Mouse (Mus musculus) limb, embryonic 12.5 days (tissue): ENCODE results near the gene Vwa8. TPM values are rescaled to one million over a fixed set of nuclear protein-coding genes. Genes with fewer than 3 reads are reported as not detected.

Experiments
- ATAC-seq: fragments of 200-750 bp; cut with Nextera tagmentation; 2 replicates; pipeline ENCODE4 v1.8.0; 2017; ENCODE audit warnings: low read depth, moderate TSS enrichment; ENCODE audit not compliant: insufficient number of reproducible peaks, insufficient read depth, low FRiP score, low TSS enrichment
- H3K27ac ChIP-seq: fragments of 300-500 bp; sonication (generic); 2 replicates; pipeline ENCODE4 v1.5.1; 2016; ENCODE audit warnings: mild to moderate bottlenecking, moderate library complexity
- H3K27me3 ChIP-seq: fragments of 300-500 bp; sonication (generic); 2 replicates; pipeline ENCODE4 v1.6.1; 2016; ENCODE audit warnings: mild to moderate bottlenecking, moderate library complexity
- H3K36me3 ChIP-seq: fragments of 300-500 bp; sonication (generic); 2 replicates; pipeline ENCODE4 v1.6.1; 2016; ENCODE audit warnings: mild to moderate bottlenecking, moderate library complexity
- H3K4me1 ChIP-seq: fragments of 300-500 bp; sonication (generic); replicated peaks from 2 replicates; pipeline ENCODE4 v1.6.1; 2016
- H3K4me2 ChIP-seq: fragments of 300-500 bp; sonication (generic); 2 replicates; pipeline ENCODE4 v1.6.1; 2016; ENCODE audit warnings: mild to moderate bottlenecking, moderate library complexity
- H3K4me3 ChIP-seq: fragments of 300-500 bp; sonication (generic); replicated peaks from 2 replicates; pipeline ENCODE4 v1.5.1; 2016; ENCODE audit warnings: mild to moderate bottlenecking
- H3K9ac ChIP-seq: fragments of 300-500 bp; sonication (generic); replicated peaks from 2 replicates; pipeline ENCODE4 v1.6.1; 2016; ENCODE audit warnings: mild to moderate bottlenecking, moderate library complexity
- H3K9me3 ChIP-seq: fragments of 300-500 bp; sonication (generic); 2 replicates; pipeline ENCODE4 v1.6.1; 2016; ENCODE audit warnings: mild to moderate bottlenecking, moderate library complexity
- WGBS: fragments of 180-500 bp; shearing (Covaris S2); methylation state at CpG from one replicate; pipeline ENCODE4 v1.1.7; 2016; 5-methylcytosine and 5-hydroxymethylcytosine counted together
- polyA plus RNA-seq: library from polyadenylated mRNA; unstranded; fragments of >200 nt; fragmentation: Nextera tagmentation; extraction: Ambion mirVana; gene quantifications from 2 replicates; pipeline ENCODE4 v1.2.1, GENCODE M21; 2016

Gene Vwa8
- 11.7 TPM in 2 replicates for polyA plus RNA-seq

DNA sequence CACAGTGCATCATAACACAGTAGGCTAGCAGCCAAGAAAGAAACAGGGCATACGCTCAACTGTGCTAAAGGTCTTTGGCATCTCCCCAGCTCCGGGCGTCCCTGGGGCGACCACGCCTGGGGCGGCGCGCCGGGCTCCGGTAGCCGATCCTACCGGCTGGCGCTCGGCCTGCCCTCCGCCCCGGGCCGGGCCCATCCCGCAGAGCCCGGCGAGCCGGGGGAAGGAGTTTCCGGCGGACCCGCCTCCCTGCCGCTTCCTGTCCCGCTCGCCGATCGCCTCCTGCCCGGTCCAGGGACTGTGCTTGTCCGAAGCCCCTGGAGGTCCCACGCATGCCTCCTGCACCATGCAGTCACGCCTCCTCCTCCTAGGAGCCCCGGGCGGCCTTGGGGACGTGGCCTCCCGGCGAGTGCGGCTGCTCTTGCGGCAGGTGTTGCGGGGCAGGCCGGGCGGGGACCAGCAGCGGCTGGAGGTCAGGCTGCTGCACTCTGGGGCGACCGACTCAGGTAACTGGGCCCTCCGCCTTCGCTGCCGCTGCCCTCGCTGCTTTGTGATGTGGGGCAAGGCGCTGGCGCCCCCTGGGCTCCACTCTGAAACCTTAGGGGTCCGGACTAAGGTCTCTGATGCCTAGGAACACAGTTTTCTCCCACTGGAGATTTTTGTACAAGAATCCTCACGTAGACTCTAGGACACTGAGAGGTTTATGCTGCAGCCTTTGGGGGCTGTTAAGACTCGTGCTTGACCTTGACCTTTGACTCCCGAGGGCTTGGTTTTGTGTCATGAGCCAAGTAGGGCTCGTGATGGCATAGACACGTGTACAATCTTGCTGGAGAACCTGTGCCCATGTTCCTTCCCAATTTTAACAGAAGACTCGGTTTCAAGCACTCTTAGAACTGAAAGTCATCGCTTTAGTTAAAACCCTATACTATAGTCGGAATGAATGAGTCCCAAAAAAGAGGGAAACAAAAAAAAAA is at the start of gene Vwa8:
Gene Vwa8, plus strand, starts transcription at position 112 of the 971 bp plus-strand sequence.
- no peaks in the 10 kb centered on the region for H3K36me3 ChIP-seq
- H3K9me3 ChIP-seq = no peaks in the 10 kb centered on the region
- peak within 1 kb of the TSS; percentile 89 for H3K9ac ChIP-seq
- H3K27me3 ChIP-seq = no peaks in the 10 kb centered on the region
- ATAC-seq = peak; percentile 90
- WGBS = 2% methylated on average over 59 of the region's 61 CpGs
- peak within 1 kb of the TSS; percentile 63 for H3K4me2 ChIP-seq
- peaks cover 19% of the 10 kb centered on the region for H3K4me1 ChIP-seq
- peak within 1 kb of the TSS; percentile 81 for H3K4me3 ChIP-seq
- peak within 1 kb of the TSS; percentile 89 for H3K27ac ChIP-seq

DNA sequence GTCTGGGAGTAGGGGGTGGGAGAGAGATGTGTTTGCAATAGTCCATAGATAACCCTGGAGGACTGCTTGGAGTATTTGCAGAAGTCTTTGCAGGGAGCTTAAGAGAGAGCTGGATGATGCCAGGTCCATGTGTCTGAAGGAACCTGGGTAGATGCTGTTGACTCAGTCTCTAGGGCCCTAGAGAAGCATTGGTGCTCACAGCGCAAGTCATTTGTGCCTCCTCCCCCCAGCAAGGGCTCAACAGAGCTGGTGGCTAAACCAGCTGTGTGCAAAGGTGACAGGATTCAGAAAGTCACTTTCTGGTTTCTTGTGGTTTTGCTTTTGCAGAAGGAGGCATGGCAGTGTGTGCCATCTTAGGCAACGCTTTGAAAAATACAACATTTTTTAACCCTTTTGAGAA is 46.5 kb upstream of the Vwa8 start:
- WGBS = 86% methylated on average over 2 of the region's 2 CpGs

DNA sequence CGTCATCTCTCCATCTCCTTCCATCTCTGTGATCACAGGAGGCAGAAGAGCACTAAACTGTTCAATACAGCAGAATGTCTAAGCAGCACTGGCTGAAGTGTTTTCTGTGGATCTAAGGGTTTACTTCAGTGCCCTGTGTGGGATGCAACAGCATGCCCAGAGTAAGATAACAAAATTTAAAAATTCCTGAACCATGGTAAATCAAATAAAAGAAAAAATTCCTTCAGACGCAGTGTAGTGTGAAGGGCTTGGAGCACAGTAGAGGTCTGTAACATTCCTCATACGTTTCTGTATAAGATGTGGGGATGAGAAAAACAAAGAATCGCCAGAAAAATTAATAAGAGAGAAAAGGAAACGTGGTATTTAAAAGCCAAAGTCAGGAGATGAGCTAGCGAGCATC is 44.9 kb upstream of the Vwa8 start:
- Histone ChIP-seq H3K4me2 (no peak overlapping the region), H3K9me3 (no peaks in the 10 kb centered on the region), H3K36me3 (no peaks in the 10 kb centered on the region), H3K9ac (no peak overlapping the region), H3K4me1 (0 out of 2 replicates have a peak, but pooled peaks cover 11% of the 10 kb centered on the region), H3K27me3 (no peaks in the 10 kb centered on the region), H3K27ac (no peak overlapping the region), H3K4me3 (no peak overlapping the region)
- 86% methylated on average over 6 of the region's 6 CpGs for WGBS
- ATAC-seq = no peak

More for the DNA sequence above, 46.5 kb upstream of the Vwa8 start:
- Histone ChIP-seq H3K4me3 (no peak overlapping the region), H3K9me3 (no peaks in the 10 kb centered on the region), H3K27ac (no peak overlapping the region), H3K27me3 (no peaks in the 10 kb centered on the region), H3K4me1 (0 out of 2 replicates have a peak, but pooled peaks cover 11% of the 10 kb centered on the region), H3K4me2 (no peak overlapping the region), H3K9ac (no peak overlapping the region), H3K36me3 (no peaks in the 10 kb centered on the region)
- ATAC-seq = no peak

DNA sequence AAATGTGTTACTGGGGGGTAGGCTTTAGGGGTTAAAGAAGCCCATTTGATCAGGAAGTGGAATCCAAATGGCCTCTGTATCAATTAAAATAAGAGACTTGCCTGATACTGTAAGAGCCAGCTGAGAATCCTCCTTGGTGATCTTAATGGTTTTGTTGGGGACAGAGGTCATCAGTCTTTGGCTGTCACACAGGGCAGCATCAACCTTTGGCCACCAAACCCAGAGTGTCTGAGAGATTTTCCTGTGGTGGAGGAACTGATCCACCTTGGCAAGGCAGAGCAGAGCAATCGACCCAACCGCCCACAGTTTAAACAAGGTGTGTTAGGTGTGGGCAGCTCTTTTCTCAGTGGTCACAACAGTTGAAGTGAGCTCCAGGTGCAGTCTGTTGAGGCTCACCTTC is 36.0 kb upstream of the Vwa8 start:
- Histone ChIP-seq H3K4me1 (no peaks in the 10 kb centered on the region), H3K27me3 (no peaks in the 10 kb centered on the region), H3K9ac (no peak overlapping the region), H3K36me3 (no peaks in the 10 kb centered on the region), H3K4me3 (no peak overlapping the region), H3K9me3 (no peaks in the 10 kb centered on the region), H3K27ac (no peak overlapping the region), H3K4me2 (no peak overlapping the region)
- no peak for ATAC-seq
- WGBS = 95% methylated on average over 2 of the region's 2 CpGs

DNA sequence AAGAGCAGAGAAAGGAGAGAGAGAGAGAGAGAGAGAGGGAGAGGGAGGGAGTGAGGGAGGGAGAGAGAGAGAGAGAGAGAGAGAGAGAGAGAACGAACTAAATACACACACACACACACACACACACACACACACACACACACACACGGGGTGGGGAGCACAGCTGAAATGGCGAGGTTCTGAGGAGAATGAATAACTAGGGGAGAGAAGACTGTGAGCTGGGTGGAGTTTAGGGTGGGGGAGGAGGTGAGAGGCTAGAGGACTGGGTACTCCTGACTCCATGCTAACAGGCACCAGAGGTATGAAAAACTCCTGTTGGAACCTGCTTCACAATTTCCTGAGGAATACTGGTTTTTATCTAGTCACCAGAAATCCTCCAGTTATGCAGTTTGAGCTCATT is 32.4 kb upstream of the Vwa8 start:
- Histone ChIP-seq H3K9ac (no peak overlapping the region), H3K27ac (no peak overlapping the region), H3K9me3 (no peaks in the 10 kb centered on the region), H3K4me1 (no peaks in the 10 kb centered on the region), H3K4me3 (no peak overlapping the region), H3K4me2 (no peak overlapping the region), H3K36me3 (no peaks in the 10 kb centered on the region), H3K27me3 (no peaks in the 10 kb centered on the region)
- no peak for ATAC-seq
- 24% methylated on average over 2 of the region's 3 CpGs for WGBS

DNA sequence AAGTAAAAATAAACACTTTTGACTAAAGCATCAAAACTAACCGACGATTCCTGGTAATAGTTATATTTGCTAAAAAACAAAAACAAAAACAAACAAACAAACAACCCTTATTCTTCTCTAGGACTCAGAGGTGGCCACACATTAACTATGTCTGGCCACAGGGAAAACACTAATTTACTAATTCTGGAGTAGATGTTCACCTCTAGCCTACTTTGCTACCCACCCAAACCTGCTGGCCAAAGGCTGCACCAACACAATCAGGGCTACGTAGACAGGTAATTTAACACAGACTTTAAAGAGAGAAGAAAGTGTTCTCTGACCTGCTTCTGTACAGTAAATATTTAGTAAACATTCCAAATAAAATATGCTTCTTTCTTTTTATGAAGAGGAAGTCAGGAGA is 31.2 kb upstream of the Vwa8 start:
- H3K4me1 ChIP-seq = no peaks in the 10 kb centered on the region
- H3K27ac ChIP-seq = no peak overlapping the region
- ATAC-seq = no peak
- no peaks in the 10 kb centered on the region for H3K9me3 ChIP-seq
- H3K36me3 ChIP-seq = no peaks in the 10 kb centered on the region
- H3K4me2 ChIP-seq = no peak overlapping the region
- 92% methylated on average over 3 of the region's 3 CpGs for WGBS
- H3K4me3 ChIP-seq = no peak overlapping the region
- H3K9ac ChIP-seq = no peak overlapping the region
- H3K27me3 ChIP-seq = no peaks in the 10 kb centered on the region

DNA sequence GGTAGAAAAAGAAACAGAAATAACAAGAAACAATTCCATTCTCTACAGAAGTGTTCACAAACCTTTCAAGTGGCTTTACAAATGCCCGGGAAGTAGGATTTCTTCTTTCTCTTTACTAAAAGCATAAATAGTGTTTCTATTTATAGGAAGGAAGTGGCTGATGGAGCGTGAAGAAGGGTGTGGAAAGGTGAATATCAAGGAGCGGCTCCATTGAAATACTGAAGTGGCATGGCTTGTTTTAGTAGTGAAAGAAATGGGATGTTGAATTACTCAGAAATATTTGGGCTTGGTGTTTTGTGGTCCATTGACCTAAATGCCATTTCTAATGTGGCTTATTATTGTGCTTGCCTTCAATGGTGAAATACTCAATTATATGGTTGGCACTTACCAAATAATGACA is 30.4 kb upstream of the Vwa8 start:
- no peak for ATAC-seq

DNA sequence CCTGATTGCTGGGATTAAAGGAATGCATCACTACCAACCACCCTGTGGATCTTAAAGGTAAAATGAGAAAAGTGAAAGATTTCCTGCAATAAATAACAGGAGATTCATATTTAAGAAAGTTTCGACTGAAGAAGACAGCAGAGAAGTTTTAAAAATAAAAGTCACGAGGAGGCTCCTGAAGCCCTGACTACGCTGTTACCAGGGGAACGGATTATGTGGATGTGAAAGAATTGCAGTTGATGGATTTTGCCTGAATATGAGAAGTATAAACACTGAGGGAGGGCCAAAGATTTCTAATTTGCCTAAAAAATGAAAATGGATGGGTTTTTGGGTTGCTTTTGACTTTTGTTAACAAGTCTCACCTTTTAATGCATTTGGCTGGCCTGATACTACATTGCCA is 24.8 kb upstream of the Vwa8 start:
- WGBS = 93% methylated on average over 4 of the region's 4 CpGs
- Histone ChIP-seq H3K4me3 (no peak overlapping the region), H3K27me3 (no peaks in the 10 kb centered on the region), H3K27ac (no peak overlapping the region), H3K4me2 (no peak overlapping the region), H3K36me3 (no peaks in the 10 kb centered on the region), H3K9me3 (no peaks in the 10 kb centered on the region), H3K4me1 (no peaks in the 10 kb centered on the region), H3K9ac (no peak overlapping the region)
- ATAC-seq = no peak

More for the DNA sequence above, 30.4 kb upstream of the Vwa8 start:
- H3K4me1 ChIP-seq = no peaks in the 10 kb centered on the region
- no peak overlapping the region for H3K4me2 ChIP-seq
- H3K9ac ChIP-seq = no peak overlapping the region
- H3K4me3 ChIP-seq = no peak overlapping the region
- no peak overlapping the region for H3K27ac ChIP-seq
- WGBS = 87% methylated on average over 3 of the region's 3 CpGs
- H3K9me3 ChIP-seq = no peaks in the 10 kb centered on the region
- H3K27me3 ChIP-seq = no peaks in the 10 kb centered on the region
- H3K36me3 ChIP-seq = no peaks in the 10 kb centered on the region

DNA sequence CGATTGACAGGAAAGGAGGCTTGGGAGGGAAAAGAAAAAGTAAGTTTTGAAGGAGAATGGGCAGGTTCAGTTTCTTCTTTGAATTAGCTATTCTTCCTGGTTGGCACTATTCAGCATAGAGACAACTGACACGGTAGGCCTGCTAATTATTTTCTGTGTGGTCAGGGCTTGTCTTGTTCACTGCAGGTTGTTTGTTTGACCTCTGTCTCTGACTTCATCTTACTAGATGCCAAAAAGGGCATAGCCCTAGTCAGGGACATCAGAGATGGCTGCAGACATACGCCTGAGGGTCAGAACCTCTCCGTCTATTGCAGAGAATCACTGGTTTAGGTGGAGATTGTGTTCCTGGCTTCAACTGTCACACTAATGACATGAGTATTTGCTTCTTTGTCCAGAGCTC is 24.3 kb upstream of the Vwa8 start:
- no peak for ATAC-seq
- H3K27me3 ChIP-seq = no peaks in the 10 kb centered on the region
- WGBS = 77% methylated on average over 4 of the region's 4 CpGs

DNA sequence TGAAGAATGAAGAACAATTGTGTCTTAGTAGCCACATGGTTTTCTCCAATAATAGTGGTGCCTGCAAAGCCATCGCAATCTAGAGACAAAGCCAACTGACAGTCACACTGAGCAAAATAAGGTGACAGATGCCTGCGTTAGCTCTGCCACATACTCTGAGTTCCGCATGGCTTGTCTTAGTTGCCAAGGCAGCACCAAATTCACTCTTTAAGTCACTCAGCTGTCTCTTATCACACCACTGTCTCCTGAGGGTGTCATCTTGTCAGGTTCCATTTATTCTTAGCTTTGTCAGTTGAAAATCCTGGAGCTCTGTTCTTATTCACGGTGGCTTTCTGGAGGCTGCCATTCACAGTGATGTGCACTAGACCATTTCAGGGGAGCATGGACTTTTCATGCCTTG is 17.7 kb upstream of the Vwa8 start:
- Histone ChIP-seq H3K36me3 (no peaks in the 10 kb centered on the region), H3K9me3 (no peaks in the 10 kb centered on the region), H3K9ac (no peak overlapping the region), H3K4me3 (no peak overlapping the region), H3K4me2 (no peak overlapping the region), H3K27me3 (no peaks in the 10 kb centered on the region), H3K4me1 (no peaks in the 10 kb centered on the region), H3K27ac (no peak overlapping the region)
- WGBS = 86% methylated on average over 4 of the region's 4 CpGs
- ATAC-seq = no peak

More for the DNA sequence above, 24.3 kb upstream of the Vwa8 start:
- Histone ChIP-seq H3K27ac (no peak overlapping the region), H3K36me3 (no peaks in the 10 kb centered on the region), H3K9me3 (no peaks in the 10 kb centered on the region), H3K4me2 (no peak overlapping the region), H3K9ac (no peak overlapping the region), H3K4me3 (no peak overlapping the region), H3K4me1 (no peaks in the 10 kb centered on the region)

DNA sequence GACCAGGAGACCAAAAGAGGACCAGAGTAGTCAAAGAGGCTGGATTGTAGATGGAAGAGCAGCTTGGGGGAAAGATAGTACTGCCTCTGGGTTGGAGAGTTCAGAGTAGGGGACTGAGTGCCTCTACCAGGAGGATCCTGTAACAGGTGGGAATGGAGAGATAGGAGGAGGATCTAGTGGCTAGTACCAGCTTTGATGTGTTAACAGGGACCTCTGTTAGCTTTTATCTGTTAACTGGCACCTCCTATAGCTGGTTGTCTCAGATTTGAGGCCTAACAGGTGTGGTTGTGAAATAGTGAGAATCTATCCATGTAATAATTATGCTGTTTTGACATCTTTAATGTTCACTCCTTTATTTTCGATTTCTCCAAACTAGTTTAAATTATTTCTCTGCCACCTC is 904 bp upstream of the Vwa8 start:
- Histone ChIP-seq H3K27me3 (no peaks in the 10 kb centered on the region), H3K4me2 (peak overlapping the region; percentile 63; the same call in 1 of the 2 replicates), H3K9ac (no peak overlapping the region), H3K36me3 (no peaks in the 10 kb centered on the region), H3K4me3 (no peak overlapping the region), H3K9me3 (no peaks in the 10 kb centered on the region), H3K4me1 (peaks cover 19% of the 10 kb centered on the region), H3K27ac (no peak overlapping the region)
- ATAC-seq = no peak
- 89% methylated on average over 1 of the region's 1 CpGs for WGBS
